Mouse (Mus musculus) testis, adult 2 months (tissue): ENCODE data around the gene Nelfcd.

Experiments
- CTCF ChIP-seq: fragments of 200-500 bp; IDR thresholded peaks from 2 replicates; pipeline ENCODE4 v1.5.1; 2012; ENCODE audit warnings: low read depth, mild to moderate bottlenecking, inconsistent platforms, low read length, moderate library complexity; ENCODE audit not compliant: control insufficient read depth, insufficient read depth, insufficient replicate concordance
- POLR2A ChIP-seq: fragments of 200-500 bp; IDR thresholded peaks from 2 replicates; pipeline ENCODE4 v1.6.1; 2012; ENCODE audit warnings: low read depth, mild to moderate bottlenecking, inconsistent platforms, low read length, moderate library complexity; ENCODE audit not compliant: control insufficient read depth

GRCm38 (mm10) chr2:174428076-174428835 lies 12.7 kb downstream of the Nelfcd start:
- no peak for TF ChIP-seq CTCF
- TF ChIP-seq POLR2A: no peak
